Mouse (Mus musculus) gastrocnemius, postnatal 14 days (tissue): ENCODE results near the gene Lama5. TPM values are rescaled to one million over a fixed set of nuclear protein-coding genes. Genes with fewer than 3 reads are reported as not detected.
A peak's percentile ranks its signal among the peaks of the same experiment; 100 is the strongest.

Experiments
- DNase-seq: peaks from one replicate; pipeline ENCODE4 v3.0.0; 2021; ENCODE audit warnings: mixed read lengths
- intact Hi-C: fragments of 180-260 bp; cut with DNase I; formaldehyde crosslinking; loops from one replicate; pipeline ENCODE4 v1.15.1; 2025; ENCODE audit warnings: low total_unique reads
- microRNA-seq, 2 experiments: library from miRNA; unstranded; fragments of <30 nt; microRNA quantifications; one replicate each; pipeline ENCODE4 v1.2.0; 2021
- total RNA-seq, 2 experiments: library from RNA; stranded (reverse); gene quantifications; 2 replicates each; pipeline ENCODE4 v1.2.3; 2021

Lama5 gene
- total RNA-seq, 2 experiments from 2014 or later, result 17.9 to 18.0 TPM

DNA sequence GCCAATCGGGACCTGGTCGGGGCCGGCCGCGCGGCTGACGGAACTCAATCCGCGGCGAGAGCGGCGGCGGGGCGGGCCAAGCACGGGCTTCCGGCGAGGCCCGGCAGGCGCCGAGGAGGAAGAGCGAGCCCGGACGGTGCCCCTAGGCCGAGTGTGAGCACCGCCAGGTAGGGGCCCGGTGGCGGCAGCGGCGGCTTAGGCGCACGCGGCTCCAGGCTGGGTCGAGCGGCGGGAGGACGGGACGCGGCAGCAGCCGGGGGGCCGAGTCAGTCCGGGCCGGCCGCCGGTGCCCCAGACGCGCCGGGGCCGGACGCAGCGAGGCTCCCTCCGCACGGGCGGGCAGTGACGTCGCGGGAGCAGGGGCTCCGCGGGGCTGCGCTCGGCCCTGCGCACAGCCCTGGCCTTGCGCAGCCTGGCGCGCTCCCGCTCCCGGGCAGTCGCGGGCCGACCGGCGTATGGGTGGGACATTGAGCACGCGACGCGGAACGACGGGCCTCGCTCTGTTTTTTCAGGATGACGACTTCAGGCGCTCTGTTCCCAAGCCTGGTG, 54.1 kb downstream of the Lama5 start:
- DNase-seq, result no peak
- intact Hi-C loops, result loop anchor here (5.0 kb wide), 1 partner anchor 81 kb away; no protein-coding TSS in a partner anchor

DNA sequence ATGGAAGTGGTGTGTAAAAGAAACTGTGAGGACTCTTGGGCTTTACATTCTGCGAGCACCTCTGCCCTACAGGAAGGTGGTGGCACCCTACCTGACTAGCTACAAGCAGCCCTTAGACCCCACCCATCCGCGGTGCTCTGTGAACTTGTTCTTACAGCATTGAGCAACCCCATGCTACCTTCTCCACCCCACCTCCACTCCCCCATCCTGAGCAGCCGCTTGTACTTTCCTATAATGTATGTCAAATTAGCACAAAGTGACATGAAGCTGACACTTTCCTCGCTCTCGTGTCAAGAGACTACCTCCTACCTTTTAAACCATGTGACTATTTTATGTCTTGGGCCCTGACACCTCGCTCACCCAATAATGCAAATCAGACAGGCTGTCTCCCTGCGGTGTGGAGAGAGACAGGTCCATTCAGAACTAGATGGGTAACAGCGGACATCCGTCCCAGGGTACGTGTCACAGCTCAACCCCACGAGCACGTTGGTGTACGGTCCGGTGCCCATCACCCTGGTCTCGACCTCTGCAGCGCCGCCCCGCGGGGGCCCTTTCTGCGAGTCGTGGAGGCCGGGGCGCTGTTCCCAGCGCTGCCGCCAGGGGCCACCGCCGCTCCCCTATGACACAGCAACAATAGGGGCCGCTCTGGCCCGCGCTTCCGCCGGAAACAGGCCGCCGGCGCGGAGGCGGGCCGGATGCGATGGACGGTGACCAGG, 54.7 kb downstream of the Lama5 start, which contains the start of gene Adrm1:
TSS of gene Adrm1 (plus strand) at position 680 of the 716 bp plus-strand sequence.
- DNase-seq, result peak; percentile 97
- intact Hi-C loops, result loop anchor here (5.0 kb wide), 1 partner anchor 81 kb away; no protein-coding TSS in a partner anchor

DNA sequence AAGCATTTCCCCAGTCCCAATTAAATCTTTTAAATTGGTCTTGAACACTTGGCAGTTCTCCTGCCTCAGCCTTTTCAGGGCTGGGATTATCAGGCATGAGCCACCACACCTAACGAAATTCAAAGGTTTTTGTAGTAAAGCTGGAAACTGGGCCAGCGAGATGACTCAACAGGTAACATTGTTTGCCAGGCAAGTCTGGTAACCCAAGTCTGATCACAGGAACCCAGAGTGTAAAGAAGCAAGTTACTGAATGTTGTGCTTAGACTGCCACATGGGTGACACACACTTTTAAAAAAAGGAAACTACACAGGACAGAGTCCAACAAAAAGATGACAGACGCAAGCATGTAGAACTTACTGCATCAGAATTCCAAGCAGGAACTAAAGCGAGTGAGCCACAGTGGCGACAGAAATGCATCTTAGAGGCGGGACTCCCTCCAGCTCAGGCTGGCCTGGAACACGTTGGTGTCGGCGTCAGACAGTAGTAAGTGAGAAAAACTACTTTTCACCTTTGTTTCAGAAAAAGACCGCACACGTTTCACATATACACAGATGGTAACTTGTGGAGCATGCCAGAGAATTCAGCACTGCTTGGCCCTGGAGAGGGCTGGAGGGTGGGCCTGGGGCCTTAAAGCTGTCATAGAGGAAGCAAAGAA, 55.4 kb downstream of the Lama5 start:
- DNase-seq, result no peak
- intact Hi-C loops, result loop anchor here (5.0 kb wide), 1 partner anchor 82 kb away; no protein-coding TSS in a partner anchor

DNA sequence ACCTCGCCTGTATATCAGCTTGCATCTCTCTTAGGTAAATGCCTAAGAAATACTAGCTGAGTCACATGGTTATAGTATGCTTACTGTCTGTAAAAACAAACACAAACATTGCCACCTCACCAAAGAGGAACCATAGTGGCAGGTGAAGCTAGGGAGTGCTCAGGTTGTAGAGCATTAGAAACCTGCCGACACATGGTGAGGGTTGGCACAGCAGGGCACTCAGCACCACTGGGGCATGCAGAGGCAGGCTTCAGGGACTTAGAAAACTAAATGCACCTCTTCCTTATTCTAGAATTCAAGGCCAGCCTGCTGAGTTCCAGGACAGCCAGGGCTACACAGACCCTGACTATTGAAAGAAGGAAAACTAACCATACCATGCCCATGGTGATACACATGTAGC, 58.8 kb downstream of the Lama5 start:
- intact Hi-C loops, result no loop called here
- DNase-seq, result no peak

DNA sequence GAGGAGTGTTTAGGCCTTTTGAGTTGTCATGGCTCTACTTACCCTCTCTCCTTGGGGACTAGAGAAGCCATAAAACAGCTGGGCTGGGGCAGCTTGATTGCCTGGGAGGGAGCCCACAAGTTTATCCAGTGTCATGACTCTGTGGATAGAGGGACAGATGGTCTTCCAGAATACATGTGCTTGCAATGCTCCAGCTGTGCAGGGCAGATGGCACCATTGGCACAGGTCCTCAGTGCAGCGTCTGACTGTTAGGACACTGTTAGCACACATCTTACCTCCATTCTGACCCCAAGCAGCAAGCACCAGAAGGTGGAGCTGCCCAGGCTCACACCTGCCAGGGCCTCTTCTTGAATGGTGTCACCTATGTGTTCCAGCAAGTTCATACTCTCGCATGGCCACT, 59.8 kb downstream of the Lama5 start:
- intact Hi-C loops, result no loop called here
- DNase-seq, result no peak

DNA sequence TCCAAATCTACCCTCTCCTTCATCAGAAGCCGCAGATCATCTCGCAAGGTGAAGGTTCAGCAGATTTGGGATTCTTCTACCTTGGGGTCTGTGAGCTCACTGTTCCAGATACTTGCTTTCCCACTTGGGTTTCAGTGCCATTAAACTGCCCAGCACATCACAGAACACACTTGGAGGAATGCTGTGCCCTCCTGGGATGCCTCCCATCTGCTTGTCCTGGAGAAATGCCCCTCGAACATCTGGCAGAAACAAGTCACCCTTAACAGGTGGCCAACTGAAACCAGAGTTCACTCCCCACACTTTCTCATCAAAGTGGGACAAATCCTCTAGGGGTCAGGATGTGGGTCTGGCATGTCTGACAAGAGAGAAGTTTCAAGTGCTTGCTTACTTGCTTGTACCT, 67.0 kb downstream of the Lama5 start:
- intact Hi-C loops, result no loop called here
- no peak for DNase-seq

DNA sequence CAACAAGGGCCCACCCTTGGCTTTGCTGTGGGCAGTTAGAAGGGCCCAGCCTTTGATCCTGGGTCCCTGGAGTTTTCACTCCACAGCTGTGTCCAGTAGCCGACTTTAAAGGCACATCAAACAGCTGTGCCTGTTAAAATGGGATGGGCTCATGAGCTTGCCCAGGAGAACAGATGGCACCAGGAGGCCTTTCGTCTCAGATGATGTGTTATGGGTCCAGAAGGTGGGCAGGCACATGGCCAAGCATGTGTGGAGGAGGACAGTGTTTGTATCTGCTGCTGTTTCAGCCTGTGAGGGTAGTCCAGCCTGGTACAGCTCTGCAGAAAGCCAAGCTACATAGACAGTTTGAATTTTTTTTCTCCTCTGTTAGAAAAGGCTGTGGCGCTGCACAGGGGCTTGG, 70.9 kb downstream of the Lama5 start:
- DNase-seq, result no peak
- intact Hi-C loops, result no loop called here

DNA sequence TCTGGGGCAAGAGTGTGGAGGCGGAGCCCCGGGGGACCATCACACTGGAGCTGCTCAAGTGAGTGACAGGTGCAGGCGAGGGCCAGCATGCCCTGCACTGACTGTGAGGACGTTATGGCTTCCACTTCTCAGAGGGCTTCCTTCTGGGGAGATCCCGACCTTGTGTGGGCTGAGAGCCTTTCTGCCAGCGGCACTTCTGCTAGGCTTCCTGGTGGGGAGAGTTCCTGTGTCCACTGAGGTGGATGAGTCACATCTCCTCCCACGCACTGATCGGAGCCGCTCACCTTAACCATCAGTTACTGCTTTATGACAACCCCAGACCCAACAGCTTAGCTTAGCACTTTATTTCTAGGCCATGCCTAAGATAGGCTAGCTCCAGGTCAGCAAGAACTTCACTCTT, 77.1 kb downstream of the Lama5 start:
- DNase-seq, result no peak
- intact Hi-C loops, result no loop called here

DNA sequence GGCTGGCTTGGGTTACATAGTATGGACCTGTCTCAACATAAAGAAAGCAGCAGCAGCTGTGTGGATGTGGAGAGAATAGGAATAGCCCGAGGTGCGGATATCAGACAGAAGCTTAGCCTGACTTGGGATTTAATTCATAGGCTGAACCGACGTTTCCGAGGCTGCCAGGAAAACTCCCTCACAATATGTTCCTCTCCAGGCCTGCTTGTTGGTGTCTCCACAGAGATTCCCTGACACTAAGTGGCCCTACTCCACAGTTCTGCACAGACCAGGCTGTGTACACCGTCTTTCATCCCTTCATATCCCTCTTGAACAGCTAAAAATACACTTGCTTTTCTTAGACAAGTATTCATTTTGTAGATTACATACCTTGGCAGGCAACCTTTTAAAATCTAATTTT, 78.3 kb downstream of the Lama5 start:
- intact Hi-C loops, result no loop called here
- DNase-seq, result no peak

DNA sequence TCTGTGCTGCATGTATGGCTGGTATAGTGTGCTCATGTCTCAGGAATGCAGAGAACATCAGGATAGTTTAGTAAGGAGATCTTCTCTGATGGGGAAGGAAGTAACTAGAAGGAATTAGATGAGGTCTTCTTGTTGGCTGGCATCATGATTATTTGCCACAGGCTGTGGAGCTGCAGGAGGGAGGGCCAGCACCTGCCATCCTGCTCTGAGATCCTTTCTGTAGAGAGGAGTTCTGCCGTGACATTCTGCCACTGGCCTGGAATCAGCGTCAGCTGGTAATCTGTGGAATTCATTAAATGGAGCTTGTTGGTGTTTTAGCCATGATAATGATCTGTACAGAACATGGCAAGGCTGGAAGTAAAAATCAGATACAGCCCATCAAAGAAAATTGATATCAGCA, 79.6 kb downstream of the Lama5 start:
- intact Hi-C loops, result no loop called here
- DNase-seq, result no peak

DNA sequence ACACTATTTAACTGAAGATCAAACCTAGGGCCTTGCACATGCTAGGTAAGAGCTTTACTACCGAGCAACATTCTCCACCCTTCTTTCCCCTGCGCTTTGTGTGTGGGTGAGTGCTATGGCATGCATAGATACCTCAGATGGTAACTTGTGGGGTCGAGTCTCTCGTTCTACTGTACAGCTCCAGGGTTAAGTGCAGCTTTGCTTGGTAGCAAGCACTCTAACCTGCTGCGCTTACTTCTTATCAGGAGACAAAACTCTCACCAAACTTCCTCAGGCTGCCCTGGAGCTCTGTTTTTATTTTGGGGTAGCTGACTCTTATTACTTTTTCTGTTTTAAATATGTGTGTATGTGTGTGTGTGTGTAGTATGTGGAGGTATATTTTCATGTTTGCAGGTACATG, 90.2 kb downstream of the Lama5 start:
- intact Hi-C loops, result no loop called here

DNA sequence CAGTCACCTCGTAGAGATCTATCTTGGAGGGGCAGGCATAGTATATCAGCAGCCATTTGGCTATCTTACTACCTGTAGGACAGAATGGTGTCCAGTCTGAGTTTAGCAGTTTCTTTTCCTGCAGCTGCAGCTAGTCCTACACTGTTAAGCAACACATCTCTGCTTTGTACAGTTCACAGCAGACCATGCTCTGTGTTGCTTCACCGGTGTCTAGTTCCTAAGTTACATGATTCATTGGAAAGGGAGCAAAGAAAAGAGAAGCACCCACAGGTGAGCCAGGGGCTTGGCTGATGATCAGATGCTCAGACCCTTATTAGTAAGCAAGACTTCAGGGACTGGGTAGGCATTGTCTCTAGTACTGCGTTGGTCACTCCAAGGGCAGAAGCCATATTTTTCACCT, 91.7 kb downstream of the Lama5 start:
- no peak for DNase-seq
- intact Hi-C loops, result no loop called here

More for the DNA sequence above, 90.2 kb downstream of the Lama5 start:
- DNase-seq, result no peak

DNA sequence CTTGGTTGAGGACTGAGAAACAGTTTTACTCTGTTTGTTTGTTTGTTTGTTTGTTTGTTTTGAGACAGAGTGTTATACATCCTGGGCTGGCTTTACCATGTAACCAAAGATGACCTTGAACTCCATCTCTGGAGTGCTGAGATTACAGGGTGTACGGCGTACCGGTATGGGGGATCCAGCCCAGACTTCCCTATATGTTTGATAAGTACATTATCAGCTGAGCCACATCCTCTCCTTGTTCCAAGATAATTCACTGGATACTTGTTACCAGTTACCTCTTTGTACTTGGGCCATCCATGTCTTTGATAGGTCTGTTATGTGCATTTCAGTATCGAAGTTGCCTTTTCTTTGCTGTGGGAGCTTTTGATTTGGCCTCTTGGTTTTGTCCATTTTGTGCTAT, 92.4 kb downstream of the Lama5 start:
- DNase-seq, result no peak
- intact Hi-C loops, result no loop called here

DNA sequence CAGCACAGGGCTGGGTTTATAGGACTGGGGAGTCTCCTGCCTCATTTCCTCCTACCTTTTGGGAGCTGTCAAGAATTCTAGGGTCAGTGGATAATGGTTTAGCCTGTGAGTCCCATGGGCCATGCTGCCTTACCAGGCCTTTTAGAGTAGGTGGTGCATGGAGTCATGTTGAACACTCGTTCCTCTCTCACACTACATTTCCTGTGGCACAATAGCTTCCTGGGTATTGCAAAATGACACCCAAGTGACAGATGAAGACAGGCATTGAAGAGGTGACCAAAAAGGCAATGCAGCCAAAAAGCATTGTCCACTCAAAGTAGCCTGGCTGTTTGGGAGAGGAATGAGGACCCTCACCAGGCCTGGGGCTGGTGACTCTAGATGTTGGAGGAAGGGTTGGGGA, 98.0 kb downstream of the Lama5 start:
- intact Hi-C loops, result no loop called here
- DNase-seq, result no peak

Small RNA genes within 50 kb of the gene (microRNA-seq; reads per million reads assigned to microRNA genes)
- gene Mir3091, result 0 reads per million in 2 experiments
- 0 reads per million in 2 experiments for gene Mir7005

Other genes with a start within 250 kb of the Lama5 start
- 1 to 10 TPM; 7.6 to 7.7 TPM for gene Taf4, start 249.2 kb downstream of the Lama5 start, total RNA-seq
- 10 to 100 TPM; 43.7 to 45.0 TPM for gene Lsm14b, start 200.9 kb downstream of the Lama5 start, total RNA-seq
- 100 to 1,000 TPM; 130 to 143 TPM for gene Psma7, start 183.4 kb downstream of the Lama5 start, total RNA-seq
- gene Ss18l1, start 183.3 kb downstream of the Lama5 start, total RNA-seq, result 1 to 10 TPM; 1.8 to 2.2 TPM
- 10 to 100 TPM in 1 of 2 experiments, 1 to 10 TPM in 1; 9.5 to 10.9 TPM for gene Mtg2, start 155.3 kb downstream of the Lama5 start, total RNA-seq
- under 1 TPM; 0.23 to 0.33 TPM for gene Hrh3, start 121.4 kb downstream of the Lama5 start, total RNA-seq
- gene Osbpl2, start 106.6 kb downstream of the Lama5 start, total RNA-seq, result 10 to 100 TPM; 15.8 to 17.2 TPM
- 10 to 100 TPM; 95.7 to 97.3 TPM for gene Adrm1, start 54.4 kb downstream of the Lama5 start, total RNA-seq
- gene Rps21, start 31.5 kb upstream of the Lama5 start, total RNA-seq, result 100 to 1,000 TPM; 456 to 506 TPM
- gene Cables2, start 47.6 kb upstream of the Lama5 start, total RNA-seq, result 1 to 10 TPM; 6.8 to 9.2 TPM
- not detected for gene Rbbp8nl, start 64.0 kb upstream of the Lama5 start, total RNA-seq
- gene Gata5, start 108.8 kb upstream of the Lama5 start, total RNA-seq, result not detected
- under 1 TPM; 0.23 to 0.24 TPM for gene Slco4a1, start 230.4 kb upstream of the Lama5 start, total RNA-seq